Mouse (Mus musculus) spleen, adult 2 months (tissue): ENCODE results near the gene Etfbkmt.

ENCODE experiments used
- CTCF ChIP-seq: fragments of 200-500 bp; IDR thresholded peaks from 2 replicates; pipeline ENCODE4 v1.5.1; 2011; ENCODE audit warnings: mild to moderate bottlenecking, inconsistent platforms; ENCODE audit not compliant: insufficient read depth, insufficient read length, insufficient replicate concordance; ENCODE audit errors: extremely low read depth
- POLR2A ChIP-seq: fragments of 200-500 bp; IDR thresholded peaks from 2 replicates; pipeline ENCODE4 v1.6.1; 2011; ENCODE audit warnings: low read depth, low read length, inconsistent platforms

DNA sequence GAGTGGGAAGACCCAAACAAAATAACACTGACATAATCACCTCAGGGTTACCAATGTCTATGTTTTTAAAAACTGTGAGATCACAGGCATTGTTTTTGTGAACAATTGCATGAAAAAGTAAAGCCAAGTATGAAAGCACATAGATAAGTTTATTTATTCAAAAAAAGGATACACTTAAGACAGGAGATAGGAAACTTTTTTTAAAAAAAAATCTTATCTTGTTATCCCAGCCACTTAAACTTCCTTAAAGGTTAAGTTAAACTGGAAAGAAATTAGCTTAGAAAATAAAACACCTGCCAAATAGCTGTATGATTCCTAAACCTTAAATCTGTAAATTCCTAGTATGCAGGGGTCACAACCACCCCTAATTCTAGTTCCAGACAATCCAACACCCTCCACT, 40.7 kb upstream of the Etfbkmt start:
- TF ChIP-seq CTCF (no peak), POLR2A (no peak)
